Mouse (Mus musculus) limb, embryonic 12.5 days (tissue): ENCODE results near the gene Gm42906. TPM values are rescaled to one million over a fixed set of nuclear protein-coding genes. Genes with fewer than 3 reads are reported as not detected.

Experiments
- ATAC-seq: fragments of 200-750 bp; cut with Nextera tagmentation; 2 replicates; pipeline ENCODE4 v1.8.0; 2017; ENCODE audit warnings: low read depth, moderate TSS enrichment; ENCODE audit not compliant: insufficient number of reproducible peaks, insufficient read depth, low FRiP score, low TSS enrichment
- H3K27ac ChIP-seq: fragments of 300-500 bp; sonication (generic); 2 replicates; pipeline ENCODE4 v1.5.1; 2016; ENCODE audit warnings: mild to moderate bottlenecking, moderate library complexity
- H3K27me3 ChIP-seq: fragments of 300-500 bp; sonication (generic); 2 replicates; pipeline ENCODE4 v1.6.1; 2016; ENCODE audit warnings: mild to moderate bottlenecking, moderate library complexity
- H3K36me3 ChIP-seq: fragments of 300-500 bp; sonication (generic); 2 replicates; pipeline ENCODE4 v1.6.1; 2016; ENCODE audit warnings: mild to moderate bottlenecking, moderate library complexity
- H3K4me1 ChIP-seq: fragments of 300-500 bp; sonication (generic); replicated peaks from 2 replicates; pipeline ENCODE4 v1.6.1; 2016
- H3K4me2 ChIP-seq: fragments of 300-500 bp; sonication (generic); 2 replicates; pipeline ENCODE4 v1.6.1; 2016; ENCODE audit warnings: mild to moderate bottlenecking, moderate library complexity
- H3K4me3 ChIP-seq: fragments of 300-500 bp; sonication (generic); replicated peaks from 2 replicates; pipeline ENCODE4 v1.5.1; 2016; ENCODE audit warnings: mild to moderate bottlenecking
- H3K9ac ChIP-seq: fragments of 300-500 bp; sonication (generic); replicated peaks from 2 replicates; pipeline ENCODE4 v1.6.1; 2016; ENCODE audit warnings: mild to moderate bottlenecking, moderate library complexity
- H3K9me3 ChIP-seq: fragments of 300-500 bp; sonication (generic); 2 replicates; pipeline ENCODE4 v1.6.1; 2016; ENCODE audit warnings: mild to moderate bottlenecking, moderate library complexity
- WGBS: fragments of 180-500 bp; shearing (Covaris S2); methylation state at CpG from one replicate; pipeline ENCODE4 v1.1.7; 2016; 5-methylcytosine and 5-hydroxymethylcytosine counted together
- polyA plus RNA-seq: library from polyadenylated mRNA; unstranded; fragments of >200 nt; fragmentation: Nextera tagmentation; extraction: Ambion mirVana; gene quantifications from 2 replicates; pipeline ENCODE4 v1.2.1, GENCODE M21; 2016

The Gm42906 gene
- not detected in 2 replicates for polyA plus RNA-seq

DNA sequence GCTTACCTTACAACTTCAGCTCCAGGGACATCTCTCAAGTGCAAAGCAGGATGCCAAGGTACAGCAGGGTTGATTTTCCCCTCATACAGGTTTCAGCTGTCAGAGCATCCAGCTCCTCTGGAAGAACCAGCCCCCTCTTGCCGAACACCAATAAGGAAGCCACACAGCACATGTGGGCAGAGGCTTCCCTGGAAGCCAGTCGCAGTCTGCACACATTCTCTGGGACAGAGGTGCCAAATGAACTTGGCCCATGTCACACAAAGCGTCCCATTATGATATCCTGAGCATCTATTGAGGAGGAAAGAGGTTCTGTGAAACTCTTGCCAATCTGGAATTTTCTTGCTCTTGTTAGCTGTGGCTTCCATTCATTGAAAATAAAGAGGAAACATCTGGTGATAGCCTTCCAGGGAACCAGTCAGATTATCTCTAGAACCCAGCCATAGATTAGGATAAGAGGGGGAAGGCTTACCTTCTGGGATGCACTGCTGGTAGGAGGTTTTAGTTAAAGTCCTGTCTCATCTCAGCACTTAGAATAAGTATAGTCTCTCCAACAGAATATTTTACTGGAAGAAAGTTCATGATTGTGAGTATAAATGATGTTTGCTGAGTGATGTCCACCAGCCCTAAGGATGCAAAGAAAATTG is at the start of gene Gm42906:
Gene Gm42906, minus strand, starts transcription at position 51 of the 644 bp plus-strand sequence.
- no peak within 1 kb of the TSS for H3K4me3 ChIP-seq
- no peak within 1 kb of the TSS for H3K27ac ChIP-seq
- no peaks in the 10 kb centered on the region for H3K9me3 ChIP-seq
- H3K9ac ChIP-seq: no peak within 1 kb of the TSS
- H3K4me1 ChIP-seq: no peaks in the 10 kb centered on the region
- 54% methylated on average over 3 of the region's 3 CpGs for WGBS
- no peaks in the 10 kb centered on the region for H3K36me3 ChIP-seq
- ATAC-seq: no peak
- H3K27me3 ChIP-seq: no peaks in the 10 kb centered on the region
- no peak within 1 kb of the TSS for H3K4me2 ChIP-seq

DNA sequence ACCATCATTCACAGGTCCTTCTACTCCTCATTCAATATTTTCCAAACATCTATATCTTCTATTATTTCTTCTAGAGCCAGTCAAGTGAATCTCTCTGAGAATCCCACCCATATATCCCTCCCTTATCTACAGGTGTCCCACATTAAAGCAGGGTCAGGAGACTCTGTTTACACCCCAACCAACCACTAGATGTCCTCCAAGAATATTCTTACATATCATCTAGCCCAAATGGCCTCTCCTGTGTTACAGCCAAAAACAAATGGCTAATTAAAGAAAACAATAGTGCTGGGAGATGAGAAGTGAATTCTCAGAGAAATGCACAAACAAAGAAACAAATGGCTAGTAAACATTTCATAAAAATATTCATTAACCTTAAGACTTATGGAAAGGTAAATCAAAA is 17.7 kb upstream of the Gm42906 start:
- no peak overlapping the region for H3K9ac ChIP-seq
- no peak overlapping the region for H3K4me3 ChIP-seq
- no peaks in the 10 kb centered on the region for H3K9me3 ChIP-seq
- H3K27ac ChIP-seq: no peak overlapping the region
- ATAC-seq: no peak
- no peaks in the 10 kb centered on the region for H3K36me3 ChIP-seq
- H3K27me3 ChIP-seq: no peaks in the 10 kb centered on the region
- H3K4me2 ChIP-seq: no peak overlapping the region
- H3K4me1 ChIP-seq: no peaks in the 10 kb centered on the region

DNA sequence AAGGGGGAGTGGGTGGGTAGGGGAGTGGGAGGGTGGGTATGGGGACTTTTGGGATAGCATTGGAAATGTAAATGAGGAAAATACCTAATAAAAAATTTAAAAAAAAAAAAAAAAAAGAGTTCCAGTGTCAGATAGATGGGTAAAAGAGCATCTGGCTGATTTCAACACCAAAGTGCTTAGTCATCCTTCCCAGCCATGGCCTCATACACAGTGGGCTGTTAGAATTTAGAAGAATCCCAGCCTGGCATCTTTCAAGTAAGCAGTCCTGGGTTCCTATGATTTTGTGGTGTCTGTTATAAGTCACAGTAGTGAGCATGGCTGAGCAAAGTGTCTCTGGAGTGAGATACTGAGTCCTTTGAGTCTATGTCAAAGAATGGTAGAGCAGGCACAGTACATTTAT is 7.1 kb upstream of the Gm42906 start:
- H3K9ac ChIP-seq: no peak overlapping the region
- no peak overlapping the region for H3K4me2 ChIP-seq
- no peak for ATAC-seq
- H3K4me3 ChIP-seq: no peak overlapping the region
- no peaks in the 10 kb centered on the region for H3K9me3 ChIP-seq
- H3K4me1 ChIP-seq: no peaks in the 10 kb centered on the region
- no peaks in the 10 kb centered on the region for H3K27me3 ChIP-seq
- no peaks in the 10 kb centered on the region for H3K36me3 ChIP-seq
- no peak overlapping the region for H3K27ac ChIP-seq

DNA sequence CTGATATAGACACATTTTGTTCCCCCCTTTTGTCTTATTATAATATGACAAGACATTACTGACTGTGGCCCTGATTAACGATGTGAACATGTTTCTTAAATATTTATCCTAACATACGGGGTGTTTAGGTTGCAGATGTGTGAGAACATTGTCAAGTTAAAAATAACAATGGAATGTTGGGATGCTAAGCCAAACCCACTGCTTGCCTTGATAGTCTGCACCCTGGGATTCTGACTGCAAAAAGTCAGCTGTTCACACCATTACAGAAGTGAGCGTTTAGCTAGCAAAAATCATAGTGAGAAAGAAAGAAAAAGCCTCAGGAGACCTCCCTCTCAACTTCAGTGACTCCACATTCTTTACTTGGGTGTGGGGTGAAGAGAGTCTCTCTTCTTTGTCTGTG is 1.5 kb downstream of the Gm42906 start:
- Histone ChIP-seq H3K27me3 (no peaks in the 10 kb centered on the region), H3K4me3 (no peak overlapping the region), H3K9me3 (no peaks in the 10 kb centered on the region), H3K36me3 (no peaks in the 10 kb centered on the region), H3K4me2 (no peak overlapping the region), H3K9ac (no peak overlapping the region), H3K4me1 (no peaks in the 10 kb centered on the region), H3K27ac (no peak overlapping the region)
- 81% methylated on average over 3 of the region's 3 CpGs for WGBS
- no peak for ATAC-seq

DNA sequence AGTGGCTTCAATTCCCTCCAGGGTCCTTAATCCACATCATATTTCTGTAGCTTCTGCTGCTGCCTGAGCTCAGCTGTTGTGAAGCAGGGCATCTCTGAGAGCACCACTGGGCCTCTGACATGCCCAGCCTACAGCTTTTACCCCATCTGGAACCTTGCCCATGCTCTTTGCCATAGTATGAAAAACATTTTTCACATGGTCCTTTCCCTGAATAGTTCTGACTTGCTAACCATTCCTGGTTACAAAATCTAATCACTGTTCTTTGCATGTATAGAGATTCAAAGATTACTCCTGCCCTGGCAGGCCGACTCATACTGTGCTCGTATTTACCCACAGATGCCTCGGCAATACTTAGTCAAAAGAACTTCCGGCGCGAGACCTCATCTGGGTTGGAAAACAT is 5.3 kb downstream of the Gm42906 start:
- Histone ChIP-seq H3K4me2 (no peak overlapping the region), H3K27ac (no peak overlapping the region), H3K9me3 (no peaks in the 10 kb centered on the region), H3K4me1 (no peaks in the 10 kb centered on the region), H3K36me3 (no peaks in the 10 kb centered on the region), H3K4me3 (no peak overlapping the region), H3K9ac (no peak overlapping the region), H3K27me3 (no peaks in the 10 kb centered on the region)
- ATAC-seq: no peak
- WGBS: 95% methylated on average over 6 of the region's 6 CpGs

DNA sequence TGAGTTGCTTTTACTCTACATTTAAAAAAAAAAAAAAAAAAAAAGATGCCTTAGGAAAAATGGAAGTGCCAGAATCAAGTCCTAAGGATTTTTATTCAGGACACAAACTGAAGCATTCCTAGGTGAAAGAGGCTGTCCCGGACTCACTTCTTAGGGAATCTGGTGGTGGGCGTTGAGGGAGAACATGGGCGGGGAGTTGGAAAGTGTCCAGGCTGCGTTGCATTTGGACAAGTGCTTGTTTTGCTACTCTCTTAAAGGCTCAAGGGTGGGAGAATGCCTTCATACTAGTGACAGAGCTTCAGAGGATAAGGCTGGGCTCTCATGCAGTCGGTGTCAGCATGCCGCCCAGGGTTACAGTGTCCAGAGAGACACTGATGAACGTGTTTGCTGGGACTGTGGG is 6.1 kb downstream of the Gm42906 start:
- Histone ChIP-seq H3K27me3 (no peaks in the 10 kb centered on the region), H3K4me2 (no peak overlapping the region), H3K9me3 (no peaks in the 10 kb centered on the region), H3K4me3 (no peak overlapping the region), H3K36me3 (no peaks in the 10 kb centered on the region), H3K27ac (no peak overlapping the region), H3K9ac (no peak overlapping the region), H3K4me1 (no peaks in the 10 kb centered on the region)
- ATAC-seq: no peak
- 77% methylated on average over 7 of the region's 7 CpGs for WGBS

DNA sequence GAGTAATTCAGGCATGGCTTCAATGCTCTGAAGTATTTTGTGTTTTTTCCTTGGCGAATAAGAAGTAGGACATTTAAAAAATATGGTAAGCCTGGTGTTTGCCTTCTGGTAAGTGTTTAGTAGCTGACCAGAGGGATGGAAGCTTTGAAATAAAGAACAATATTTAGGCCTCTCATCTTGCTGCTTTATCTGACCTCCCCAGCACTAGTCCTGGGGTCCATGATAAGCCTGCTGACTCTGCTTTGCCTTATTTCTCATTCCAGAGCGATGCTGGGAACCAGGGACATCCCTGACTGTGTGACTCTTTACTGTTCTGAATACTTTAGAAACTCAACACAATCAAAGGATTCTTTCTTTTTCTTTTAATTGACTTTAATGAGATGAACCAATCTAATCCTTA is 9.4 kb downstream of the Gm42906 start:
- Histone ChIP-seq H3K4me3 (no peak overlapping the region), H3K36me3 (no peaks in the 10 kb centered on the region), H3K4me2 (no peak overlapping the region), H3K9me3 (no peaks in the 10 kb centered on the region), H3K27ac (no peak overlapping the region), H3K4me1 (no peaks in the 10 kb centered on the region), H3K27me3 (no peaks in the 10 kb centered on the region), H3K9ac (no peak overlapping the region)
- no peak for ATAC-seq
- 87% methylated on average over 2 of the region's 2 CpGs for WGBS

DNA sequence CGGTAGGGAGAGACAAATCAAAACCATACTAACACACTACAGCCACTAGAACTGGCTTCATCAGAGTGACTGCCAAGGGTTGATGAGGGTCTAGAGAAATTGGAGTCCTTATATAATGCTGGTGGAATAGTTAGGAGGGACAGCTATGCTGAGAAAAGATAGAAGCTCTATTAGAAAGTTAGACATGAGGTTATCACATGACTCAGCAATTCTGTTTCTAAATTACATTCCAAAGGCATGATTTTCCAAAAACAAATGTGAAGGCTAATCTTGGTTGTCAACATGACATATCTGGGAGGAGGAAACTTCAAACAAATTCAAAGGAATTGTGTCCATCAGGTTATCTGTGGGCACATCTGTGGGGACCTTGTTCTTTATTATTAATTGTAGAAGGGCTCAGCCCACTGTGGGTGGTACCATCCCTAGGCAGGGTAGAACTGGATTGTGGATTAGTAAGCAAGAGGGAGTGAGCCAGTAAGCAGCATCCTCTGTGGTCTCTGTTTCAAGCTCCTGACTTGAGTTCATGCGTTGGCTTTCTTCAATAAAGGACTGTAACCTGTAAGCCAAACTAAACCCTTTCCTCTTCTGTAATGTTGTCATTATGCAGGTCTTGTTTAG is 10.4 kb downstream of the Gm42906 start:
- Histone ChIP-seq H3K36me3 (no peaks in the 10 kb centered on the region), H3K4me3 (no peak overlapping the region), H3K4me2 (no peak overlapping the region), H3K4me1 (no peaks in the 10 kb centered on the region), H3K27ac (no peak overlapping the region), H3K9ac (no peak overlapping the region), H3K9me3 (no peaks in the 10 kb centered on the region), H3K27me3 (no peaks in the 10 kb centered on the region)
- 69% methylated on average over 2 of the region's 2 CpGs for WGBS
- ATAC-seq: no peak

DNA sequence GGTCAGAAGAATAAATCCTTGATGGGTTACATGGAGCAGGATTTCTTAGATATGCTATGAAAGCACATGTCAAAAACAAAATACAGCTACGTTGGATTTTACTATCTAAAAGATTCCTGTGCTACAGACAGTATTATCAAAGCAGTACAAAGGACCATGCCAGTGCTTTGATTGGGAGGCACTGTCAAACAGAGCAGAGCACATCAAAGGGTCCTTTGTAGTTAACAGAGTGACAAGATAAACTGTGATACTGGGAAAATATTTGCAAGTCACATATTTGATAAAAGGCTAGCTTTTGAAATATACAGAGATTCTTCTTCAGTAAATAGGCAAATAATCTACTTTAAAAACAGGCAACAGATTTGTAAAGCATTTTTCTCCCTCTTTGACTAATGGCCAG is 11.0 kb downstream of the Gm42906 start:
- WGBS: 26% methylated on average over 1 of the region's 1 CpGs
- H3K4me2 ChIP-seq: no peak overlapping the region
- no peak for ATAC-seq
- no peaks in the 10 kb centered on the region for H3K4me1 ChIP-seq
- no peak overlapping the region for H3K27ac ChIP-seq
- no peaks in the 10 kb centered on the region for H3K9me3 ChIP-seq
- no peaks in the 10 kb centered on the region for H3K36me3 ChIP-seq
- no peak overlapping the region for H3K4me3 ChIP-seq
- no peaks in the 10 kb centered on the region for H3K27me3 ChIP-seq
- no peak overlapping the region for H3K9ac ChIP-seq

DNA sequence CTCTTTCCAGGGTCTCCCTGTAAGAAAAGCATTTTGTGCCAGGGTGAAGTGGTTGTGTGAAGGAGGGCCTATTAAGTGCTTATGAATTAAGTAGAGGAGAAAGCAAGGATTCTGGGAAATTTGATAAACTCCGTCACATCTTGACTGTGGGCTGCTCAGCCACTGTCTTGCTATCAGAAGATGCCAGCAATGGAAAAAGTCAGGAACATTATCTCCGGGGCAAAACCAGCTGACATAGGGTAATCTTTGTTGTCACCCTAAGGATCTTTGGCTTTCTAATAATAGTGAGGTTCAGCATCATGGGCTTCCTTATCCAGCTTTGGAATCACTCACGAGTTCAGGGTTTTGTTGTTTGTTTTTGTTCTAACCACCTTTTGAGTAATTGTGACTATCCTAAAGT is 14.3 kb downstream of the Gm42906 start:
- ATAC-seq: no peak
- Histone ChIP-seq H3K9ac (no peak overlapping the region), H3K4me1 (no peaks in the 10 kb centered on the region), H3K36me3 (no peaks in the 10 kb centered on the region), H3K27me3 (no peaks in the 10 kb centered on the region), H3K4me2 (no peak overlapping the region), H3K27ac (no peak overlapping the region), H3K4me3 (no peak overlapping the region), H3K9me3 (no peaks in the 10 kb centered on the region)
- 84% methylated on average over 3 of the region's 3 CpGs for WGBS

DNA sequence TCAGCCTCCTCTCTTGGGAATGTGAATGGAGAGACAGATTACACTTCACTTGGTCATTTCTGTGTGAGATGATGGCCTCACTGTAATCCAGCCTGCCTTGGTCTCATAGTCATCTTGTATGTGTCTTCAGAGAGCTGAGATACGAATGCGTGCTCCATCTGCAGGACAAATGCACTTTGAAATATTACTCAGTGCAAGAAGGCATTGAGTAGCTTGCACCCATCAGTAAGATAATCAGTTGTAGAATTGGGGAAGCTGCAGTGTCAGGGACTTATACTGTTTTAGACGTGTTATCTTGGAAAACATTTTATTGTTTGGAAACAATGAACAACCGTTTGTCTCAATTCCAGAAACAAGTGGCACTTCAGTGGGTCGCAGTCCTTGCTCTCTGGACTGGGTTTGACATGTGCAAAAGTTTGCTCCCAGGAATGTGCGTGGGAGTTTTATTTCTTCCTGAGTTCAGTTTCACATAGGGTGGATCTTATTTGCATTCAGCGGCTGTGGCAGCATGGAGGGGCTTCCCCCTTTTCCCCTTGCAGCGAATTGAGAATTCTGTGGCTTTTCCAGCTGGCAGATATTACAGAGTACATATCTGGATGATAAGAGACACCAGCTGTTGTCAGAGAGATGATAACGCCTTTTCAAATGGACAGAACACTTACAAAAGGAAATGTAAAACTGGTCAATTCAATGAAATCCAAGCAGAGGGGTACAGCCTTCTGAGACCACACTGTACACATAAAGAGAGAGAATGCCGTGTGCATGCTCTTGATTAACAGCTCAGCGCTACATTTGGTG is 15.1 kb downstream of the Gm42906 start:
- no peak for ATAC-seq
- H3K4me2 ChIP-seq: no peak overlapping the region
- WGBS: 71% methylated on average over 11 of the region's 11 CpGs

More for the DNA sequence above, 15.1 kb downstream of the Gm42906 start:
- Histone ChIP-seq H3K27me3 (no peaks in the 10 kb centered on the region), H3K9ac (no peak overlapping the region), H3K27ac (no peak overlapping the region), H3K36me3 (no peaks in the 10 kb centered on the region), H3K4me1 (no peaks in the 10 kb centered on the region), H3K4me3 (no peak overlapping the region), H3K9me3 (no peaks in the 10 kb centered on the region)
